Mouse (Mus musculus) 3T3-L1 (cell line): ENCODE results near the gene Pigp.

Source experiments
- DNase-seq: peaks from one replicate; pipeline ENCODE4 v3.0.0-alpha.2; 2015; ENCODE audit warnings: low read depth, low spot score

The Pigp gene

GRCm38 (mm10) chr16:94323681-94324080 is 48.0 kb downstream of the Pigp start:
- no peak for DNase-seq

GRCm38 (mm10) chr16:94320223-94320622 is 51.4 kb downstream of the Pigp start:
- no peak for DNase-seq

GRCm38 (mm10) chr16:94317752-94318151 is 53.9 kb downstream of the Pigp start:
- peak; percentile 52 for DNase-seq

GRCm38 (mm10) chr16:94315215-94315614 is 56.4 kb downstream of the Pigp start:
- DNase-seq = peak; percentile 41

- DNase-seq = no peak
These were observed 57.0 kb downstream of the Pigp start for GRCm38 (mm10) chr16:94314626-94315025.

GRCm38 (mm10) chr16:94313229-94314030 is 58.2 kb downstream of the Pigp start, which contains the start of gene Hlcs:
Gene Hlcs (minus strand): TSS chr16:94313571.
- peak; percentile 96 for DNase-seq

- peak; percentile 96 for DNase-seq
These were observed 58.9 kb downstream of the Pigp start for GRCm38 (mm10) chr16:94312663-94313228.

- DNase-seq = no peak
These were observed 59.7 kb downstream of the Pigp start for GRCm38 (mm10) chr16:94311931-94312330.

- DNase-seq = no peak
These were observed 60.2 kb downstream of the Pigp start for GRCm38 (mm10) chr16:94311416-94311815.

GRCm38 (mm10) chr16:94309025-94309424 is 62.6 kb downstream of the Pigp start:
- no peak for DNase-seq
